Mouse (Mus musculus) midbrain, embryonic 11.5 days (tissue): ENCODE measurements at regions not wholly inside any gene's neighbourhood (a gene's known extent, or its start where the extent isn't known, plus 50 kb on each side); places are given as distances from the start of the nearest gene placed in this dataset.

Source experiments
- ATAC-seq: fragments of 200-750 bp; cut with Nextera tagmentation; 2 replicates; pipeline ENCODE4 v1.8.0; 2017; ENCODE audit warnings: moderate TSS enrichment, moderate library complexity; ENCODE audit not compliant: low FRiP score
- DNase-seq: peaks from one replicate; pipeline ENCODE4 v3.0.0; 2015; ENCODE audit warnings: low spot score; ENCODE audit errors: missing footprints
- H3K27ac ChIP-seq: fragments of 300-500 bp; sonication (generic); 2 replicates; pipeline ENCODE4 v1.5.1; 2014; ENCODE audit warnings: low read depth, low read length
- H3K27me3 ChIP-seq: fragments of 300-500 bp; sonication (generic); 2 replicates; pipeline ENCODE4 v1.6.1; 2014; ENCODE audit warnings: mild to moderate bottlenecking, low read length, moderate library complexity, mixed read lengths; ENCODE audit not compliant: control insufficient read depth, insufficient read depth
- H3K36me3 ChIP-seq: fragments of 300-500 bp; sonication (generic); 2 replicates; pipeline ENCODE4 v1.6.1; 2014; ENCODE audit warnings: mild to moderate bottlenecking, low read length, moderate library complexity, mixed read lengths; ENCODE audit not compliant: control insufficient read depth, insufficient read depth
- H3K4me1 ChIP-seq: fragments of 300-500 bp; sonication (generic); 2 replicates; pipeline ENCODE4 v1.6.1; 2014; ENCODE audit warnings: low read length; ENCODE audit not compliant: control insufficient read depth, insufficient read depth
- H3K4me2 ChIP-seq: fragments of 300-500 bp; sonication (generic); 2 replicates; pipeline ENCODE4 v1.6.1; 2014; ENCODE audit warnings: mild to moderate bottlenecking, moderate library complexity
- H3K4me3 ChIP-seq: fragments of 300-500 bp; sonication (generic); 2 replicates; pipeline ENCODE4 v1.5.1; 2014; ENCODE audit warnings: low read depth, low read length
- H3K9ac ChIP-seq: fragments of 300-500 bp; sonication (generic); 2 replicates; pipeline ENCODE4 v1.6.1; 2014; ENCODE audit warnings: low read length
- H3K9me3 ChIP-seq: fragments of 300-500 bp; sonication (generic); 2 replicates; pipeline ENCODE4 v1.6.1; 2016; ENCODE audit warnings: low read length; ENCODE audit not compliant: control insufficient read depth
- WGBS: fragments of 180-500 bp; shearing (Covaris S2); extraction: QIAGEN DNeasy Blood & Tissue Kit; methylation state at CpG from one replicate; pipeline ENCODE4 v1.1.7; 2014; 5-methylcytosine and 5-hydroxymethylcytosine counted together

GRCm38 (mm10) chr11:39963705-39964104 lies 731.3 kb downstream of the Mat2b start:
- Histone ChIP-seq H3K9ac (no peak overlapping the region), H3K9me3 (no peaks in the 10 kb centered on the region), H3K4me2 (no peak overlapping the region), H3K4me1 (no peaks in the 10 kb centered on the region), H3K4me3 (no peak overlapping the region), H3K36me3 (no peaks in the 10 kb centered on the region), H3K27me3 (no peaks in the 10 kb centered on the region), H3K27ac (no peak overlapping the region)
- no peak for ATAC-seq
- no peak for DNase-seq

GRCm38 (mm10) chr11:39954426-39954825 lies 740.6 kb downstream of the Mat2b start:
- Histone ChIP-seq H3K9me3 (no peaks in the 10 kb centered on the region), H3K27me3 (no peaks in the 10 kb centered on the region), H3K4me2 (no peak overlapping the region), H3K4me3 (no peak overlapping the region), H3K4me1 (no peaks in the 10 kb centered on the region), H3K9ac (no peak overlapping the region), H3K27ac (no peak overlapping the region), H3K36me3 (no peaks in the 10 kb centered on the region)
- DNase-seq (no peak), ATAC-seq (no peak)

GRCm38 (mm10) chr11:39944196-39944595 lies 750.8 kb downstream of the Mat2b start:
- 77% methylated on average over 2 of the region's 2 CpGs for WGBS
- H3K27me3 ChIP-seq, result no peaks in the 10 kb centered on the region
- H3K36me3 ChIP-seq, result no peaks in the 10 kb centered on the region
- no peak overlapping the region for H3K4me2 ChIP-seq
- H3K4me3 ChIP-seq, result no peak overlapping the region
- H3K9ac ChIP-seq, result no peak overlapping the region
- H3K27ac ChIP-seq, result no peak overlapping the region
- no peaks in the 10 kb centered on the region for H3K9me3 ChIP-seq
- ATAC-seq, result no peak
- H3K4me1 ChIP-seq, result no peaks in the 10 kb centered on the region
- no peak for DNase-seq

DNA sequence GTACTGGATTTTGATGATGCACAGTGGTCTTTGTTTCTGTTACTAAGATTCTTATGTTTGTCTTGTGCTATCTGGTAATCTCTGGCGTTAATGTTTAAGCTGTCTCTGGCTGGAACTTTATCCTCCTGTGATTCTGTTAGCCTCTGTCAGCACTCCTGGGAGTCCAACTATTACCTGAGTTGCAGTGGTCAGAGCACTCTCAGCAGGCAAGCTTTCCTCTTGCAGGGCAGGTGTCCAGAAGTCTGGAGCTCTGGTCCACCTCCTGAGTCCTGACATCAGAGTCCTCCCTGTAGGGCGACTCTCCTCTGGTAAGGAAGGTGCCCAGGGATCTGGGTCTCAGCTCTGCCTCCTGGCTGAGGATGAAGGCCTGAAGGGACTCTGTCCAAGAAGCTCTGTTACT lies 760.8 kb downstream of the Mat2b start:
- no peak for ATAC-seq
- H3K4me3 ChIP-seq, result no peak overlapping the region
- 85% methylated on average over 2 of the region's 2 CpGs for WGBS

DNA sequence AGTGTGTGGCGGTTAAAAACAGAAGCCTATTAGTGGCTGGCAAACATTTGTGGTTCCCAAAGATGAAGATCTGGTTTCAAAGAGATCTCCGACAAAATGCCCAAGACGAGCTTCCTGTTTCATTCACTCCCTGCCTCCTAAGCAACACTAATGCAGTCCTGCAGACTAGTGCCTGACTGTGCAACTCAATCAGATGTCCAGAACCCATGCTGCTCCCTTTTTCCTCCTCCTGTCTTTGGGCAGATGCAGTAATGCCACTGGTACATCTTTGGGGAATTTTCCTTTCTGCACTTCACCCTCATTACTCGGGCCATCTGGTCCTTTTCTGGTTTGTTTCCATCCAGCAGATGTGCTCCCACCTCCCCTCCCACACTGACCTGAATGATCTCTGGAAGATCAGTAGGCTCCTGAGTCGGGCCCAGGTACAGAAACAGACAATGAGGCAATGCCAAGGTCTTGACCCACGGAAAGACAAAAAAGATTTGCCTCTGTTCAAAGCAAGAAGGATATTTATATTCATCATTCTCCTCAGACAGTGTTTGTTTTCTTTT lies 771.0 kb downstream of the Mat2b start:
- Histone ChIP-seq H3K36me3 (no peaks in the 10 kb centered on the region), H3K27me3 (no peaks in the 10 kb centered on the region), H3K9ac (no peak overlapping the region), H3K4me3 (no peak overlapping the region), H3K9me3 (no peaks in the 10 kb centered on the region), H3K4me2 (no peak overlapping the region), H3K27ac (no peak overlapping the region), H3K4me1 (no peaks in the 10 kb centered on the region)
- peak; percentile 72 for ATAC-seq
- 36% methylated on average over 6 of the region's 6 CpGs for WGBS
- DNase-seq, result no peak

More for the DNA sequence above, 760.8 kb downstream of the Mat2b start:
- H3K4me1 ChIP-seq, result no peaks in the 10 kb centered on the region
- no peaks in the 10 kb centered on the region for H3K27me3 ChIP-seq
- no peak overlapping the region for H3K27ac ChIP-seq
- no peak overlapping the region for H3K4me2 ChIP-seq
- no peaks in the 10 kb centered on the region for H3K36me3 ChIP-seq
- H3K9ac ChIP-seq, result no peak overlapping the region
- DNase-seq, result no peak
- H3K9me3 ChIP-seq, result no peaks in the 10 kb centered on the region

- WGBS, result 71% methylated on average over 3 of the region's 3 CpGs
- H3K9me3 ChIP-seq, result no peaks in the 10 kb centered on the region
- H3K36me3 ChIP-seq, result no peaks in the 10 kb centered on the region
- H3K27ac ChIP-seq, result no peak overlapping the region
- no peaks in the 10 kb centered on the region for H3K4me1 ChIP-seq
- H3K4me3 ChIP-seq, result no peak overlapping the region
- DNase-seq (no peak), ATAC-seq (no peak)
- no peak overlapping the region for H3K4me2 ChIP-seq
- H3K27me3 ChIP-seq, result no peaks in the 10 kb centered on the region
- H3K9ac ChIP-seq, result no peak overlapping the region
Measured at GRCm38 (mm10) chr11:39917716-39918347, 777.2 kb downstream of the Mat2b start.

GRCm38 (mm10) chr11:39899644-39900225 lies 795.3 kb downstream of the Mat2b start:
- DNase-seq, result no peak
- Histone ChIP-seq H3K9ac (no peak overlapping the region), H3K4me3 (no peak overlapping the region), H3K36me3 (no peaks in the 10 kb centered on the region), H3K4me1 (no peaks in the 10 kb centered on the region), H3K27ac (no peak overlapping the region), H3K4me2 (no peak overlapping the region), H3K9me3 (no peaks in the 10 kb centered on the region), H3K27me3 (no peaks in the 10 kb centered on the region)
- ATAC-seq, result peak; percentile 63; the same call in 1 of the 2 replicates
- WGBS, result 63% methylated on average over 6 of the region's 6 CpGs

- ATAC-seq, result no peak
- H3K4me2 ChIP-seq, result no peak overlapping the region
- no peak overlapping the region for H3K27ac ChIP-seq
Measured at GRCm38 (mm10) chr11:39883305-39883704, 811.7 kb downstream of the Mat2b start.

DNA sequence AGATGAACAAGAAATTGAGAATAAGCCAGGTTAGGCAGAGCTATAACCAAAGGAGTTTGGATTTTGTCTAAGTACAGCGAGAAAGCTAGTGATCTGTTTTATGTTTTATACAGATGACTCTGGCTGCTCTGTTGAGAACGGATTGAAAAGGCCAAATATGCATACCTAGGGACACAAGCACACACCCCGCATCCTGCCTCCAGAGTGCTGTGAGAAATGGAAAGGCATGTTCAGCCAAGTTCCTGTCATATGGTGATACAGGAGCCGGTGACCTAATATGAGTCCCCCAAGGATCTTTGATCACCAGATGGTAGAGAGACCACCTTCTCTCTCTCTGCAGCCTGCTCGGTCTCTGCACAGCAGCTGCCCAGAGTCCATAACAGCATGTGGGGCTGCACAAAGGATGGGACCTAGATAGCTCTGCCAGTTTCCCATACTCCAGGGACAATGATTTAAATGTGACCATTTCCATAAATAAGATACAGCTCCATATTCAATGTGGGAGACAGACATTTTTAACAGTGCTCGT lies 826.5 kb downstream of the Mat2b start:
- no peak for ATAC-seq

More at GRCm38 (mm10) chr11:39883305-39883704, 811.7 kb downstream of the Mat2b start:
- 89% methylated on average over 1 of the region's 1 CpGs for whole genome bisulfite sequencing
- no peak overlapping the region for H3K9ac ChIP-seq
- no peak overlapping the region for H3K4me3 ChIP-seq
- DNase-seq, result no peak
- H3K36me3 ChIP-seq, result no peaks in the 10 kb centered on the region
- no peaks in the 10 kb centered on the region for H3K9me3 ChIP-seq
- no peaks in the 10 kb centered on the region for H3K27me3 ChIP-seq
- H3K4me1 ChIP-seq, result no peaks in the 10 kb centered on the region

More for the DNA sequence above, 826.5 kb downstream of the Mat2b start:
- H3K4me3 ChIP-seq, result no peak overlapping the region
- H3K4me1 ChIP-seq, result no peaks in the 10 kb centered on the region
- H3K36me3 ChIP-seq, result no peaks in the 10 kb centered on the region
- H3K9me3 ChIP-seq, result no peaks in the 10 kb centered on the region
- 85% methylated on average over 6 of the region's 6 CpGs for WGBS
- H3K9ac ChIP-seq, result no peak overlapping the region
- no peak overlapping the region for H3K27ac ChIP-seq
- no peak for DNase-seq
- H3K4me2 ChIP-seq, result no peak overlapping the region
- no peaks in the 10 kb centered on the region for H3K27me3 ChIP-seq
